Mouse (Mus musculus) B cell, adult 2 months (primary cell): Measurements from ENCODE around the gene Cdc37.

Source experiments
- DNase-seq, 2 experiments: peaks; one replicate each; pipeline ENCODE4 v3.0.0; 2022

Gene Cdc37

GRCm38 (mm10) chr9:21093423-21093822 is 56.4 kb downstream of the Cdc37 start:
- no peak for DNase-seq

- peak; percentile 95 to 97 for DNase-seq
Measured at GRCm38 (mm10) chr9:21091707-21092320, 58.0 kb downstream of the Cdc37 start, which contains the start of the genes Gm38431 and Raver1. TSS of gene Gm38431 (minus strand) at chr9:21091997. TSS of gene Raver1 (minus strand) at chr9:21092008.

GRCm38 (mm10) chr9:21090972-21091706 is 58.6 kb downstream of the Cdc37 start:
- DNase-seq, result no peak

GRCm38 (mm10) chr9:21090537-21090936 is 59.2 kb downstream of the Cdc37 start:
- no peak for DNase-seq

GRCm38 (mm10) chr9:21083324-21083723 is 66.5 kb downstream of the Cdc37 start:
- DNase-seq, result no peak
